Mouse (Mus musculus) embryonic stem cell, embryonic (primary cell): ENCODE measurements around the gene Catspere2.
"Not testable (repeated sequence)": the region's sequence is repeated elsewhere in the genome, so short reads cannot be mapped to it uniquely, and the experiment has no call there.

ENCODE experiments used
- CTCF ChIA-PET, 4 experiments: fragments of 300-600 bp in 2 of 4; fragments of 350-600 bp in 2 of 4; sonication (Branson Sonifier 250); formaldehyde crosslinking; loops; one replicate each; lab custom pipeline; 2022; ENCODE audit warnings: inconsistent platforms in 2 of 4; lab: Charles Lee
- POLR2A ChIA-PET, 4 experiments: fragments of 300-600 bp in 2 of 4; fragments of 350-600 bp in 2 of 4; sonication (Branson Sonifier 250); formaldehyde crosslinking; loops; one replicate each; lab custom pipeline; 2022; ENCODE audit warnings: antibody characterized with exemption in 4 of 4, inconsistent platforms in 1 of 4; lab: Charles Lee

The Catspere2 gene

GRCm38 (mm10) chr1:178205701-178206325, 222.6 kb downstream of the Catspere2 start:
- ChIA-PET CTCF (no interaction called here), POLR2A (no interaction called here)

DNA sequence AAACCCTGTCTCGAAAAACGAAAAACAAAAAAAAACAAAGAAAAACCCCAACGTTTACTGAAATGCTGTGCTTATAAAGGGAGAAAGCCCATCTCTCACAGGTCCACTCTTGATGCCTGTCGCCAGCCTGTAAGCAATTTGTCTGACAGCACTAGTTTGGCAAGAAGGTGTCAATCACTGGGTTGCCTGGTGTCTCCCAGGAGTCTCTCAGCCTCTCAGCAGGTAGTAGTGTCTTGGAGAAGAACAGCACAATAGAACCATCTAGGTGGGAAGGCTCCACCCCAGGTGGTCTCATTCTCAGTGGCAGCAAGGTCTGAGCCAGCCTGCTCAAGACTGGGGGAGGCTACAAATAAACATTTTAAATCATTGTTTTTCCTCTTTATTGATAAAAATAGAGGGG, 224.6 kb downstream of the Catspere2 start:
- POLR2A ChIA-PET, CTCF ChIA-PET: not testable (repeated sequence)

DNA sequence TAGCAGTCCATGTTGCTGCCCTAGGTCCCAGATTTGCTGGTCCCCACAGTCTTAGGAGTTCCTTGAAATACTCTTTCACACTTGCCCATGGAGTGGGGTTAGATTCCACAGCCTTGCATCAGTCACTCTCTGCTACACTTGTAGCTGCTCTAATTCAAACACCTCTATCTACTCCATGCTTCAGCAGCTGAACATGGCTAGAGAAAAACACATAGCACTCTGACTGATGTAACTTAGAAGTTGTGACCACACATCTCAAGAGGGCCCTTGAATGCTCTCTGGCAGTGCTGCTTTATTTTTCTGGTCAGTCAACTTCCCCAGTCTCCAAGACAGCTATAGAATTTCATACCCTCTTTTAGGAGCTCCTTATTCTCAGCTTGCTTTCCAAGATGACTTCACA, 226.7 kb downstream of the Catspere2 start:
- ChIA-PET POLR2A (no interaction called here), CTCF (no interaction called here)

DNA sequence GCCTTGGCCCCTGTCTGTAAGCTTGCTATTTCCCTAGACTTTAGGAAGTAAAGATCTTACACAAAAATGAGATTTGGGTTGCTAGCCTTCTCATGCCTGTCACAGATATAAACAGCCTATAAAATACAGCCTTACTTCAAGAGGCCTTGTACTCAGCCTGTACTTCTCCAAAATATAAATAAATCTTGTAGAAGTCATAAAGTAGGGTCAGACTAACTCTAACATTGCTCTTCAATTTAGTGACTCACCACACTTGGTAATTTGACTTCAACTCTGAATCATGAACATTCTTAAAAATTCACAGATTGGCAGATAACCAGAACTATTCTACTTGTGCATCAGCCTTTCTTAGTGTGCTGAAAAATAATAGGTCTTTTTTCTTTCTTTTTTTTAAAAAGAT, 233.9 kb downstream of the Catspere2 start:
- ChIA-PET POLR2A (no interaction called here), CTCF (no interaction called here)

DNA sequence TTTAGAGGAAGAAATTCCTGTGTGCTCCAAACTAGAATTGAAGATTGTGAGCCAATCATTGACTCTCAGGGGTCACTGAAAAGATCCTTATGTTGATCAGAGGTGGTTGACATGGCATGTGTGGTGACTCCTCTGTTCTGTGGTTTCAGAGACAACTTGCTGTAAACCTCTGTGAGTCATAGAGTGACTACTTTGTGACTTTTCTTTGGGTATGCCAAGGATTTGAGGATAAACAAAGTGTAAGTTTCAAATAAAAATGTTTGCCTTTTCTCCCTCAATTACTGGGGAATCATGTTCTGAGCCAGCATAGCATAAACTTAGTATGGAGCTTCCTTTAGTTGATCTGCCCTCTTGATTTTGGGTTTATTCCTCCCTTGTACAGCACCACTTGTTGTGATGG, 235.1 kb downstream of the Catspere2 start:
- CTCF ChIA-PET: no interaction called here
- POLR2A ChIA-PET: no interaction called here

DNA sequence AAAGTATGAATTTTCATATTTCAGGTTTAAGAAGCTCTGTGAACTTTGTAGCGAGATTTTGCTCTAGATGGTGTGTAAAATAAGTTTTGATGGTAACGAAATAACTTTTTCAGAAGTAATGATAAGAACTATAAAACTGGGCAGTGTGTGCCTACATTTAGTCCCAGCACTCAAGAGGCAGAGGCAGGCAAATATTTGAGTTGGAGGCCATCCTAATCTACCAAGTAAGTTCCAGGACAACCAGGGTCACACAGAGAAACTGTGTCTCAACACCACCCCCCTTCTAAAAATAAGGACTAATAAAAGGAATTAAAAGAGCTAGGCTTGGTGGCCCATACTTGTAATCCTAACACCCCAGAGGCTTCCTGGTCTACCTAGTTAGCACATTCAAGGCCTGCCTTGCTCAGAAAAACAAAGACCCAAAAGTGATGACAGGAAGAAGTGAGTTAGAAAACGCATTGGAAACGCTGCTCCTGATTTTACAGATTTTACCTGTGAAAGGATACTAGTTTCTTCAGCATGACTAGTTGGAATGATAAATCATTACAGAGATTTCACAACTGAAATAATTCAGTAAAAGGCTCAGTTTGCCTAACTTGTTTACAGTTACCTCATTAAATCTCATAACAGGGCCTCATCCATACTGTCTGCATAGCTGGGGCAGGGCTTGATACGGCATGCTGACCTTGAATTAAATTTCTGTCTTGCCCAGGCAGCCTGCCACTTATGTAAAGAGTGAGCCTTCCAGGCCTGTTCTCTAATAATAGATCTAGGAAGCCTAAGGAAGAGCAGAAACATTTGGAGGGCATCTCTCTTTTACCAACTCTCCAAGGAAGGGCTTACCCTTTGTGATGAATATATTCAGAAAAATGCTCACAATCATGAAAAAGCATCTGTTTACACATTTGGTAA, 236.2 kb downstream of the Catspere2 start:
- ChIA-PET POLR2A (no interaction called here), CTCF (no interaction called here)
